Mouse (Mus musculus) heart, postnatal 0 days (tissue): Measurements from ENCODE around the gene Mlxipl. TPM values are rescaled to one million over a fixed set of nuclear protein-coding genes. Genes with fewer than 3 reads are reported as not detected.

Experiments used
- ATAC-seq: fragments of 200-750 bp; cut with Nextera tagmentation; 2 replicates; pipeline ENCODE4 v1.8.0; 2017; ENCODE audit warnings: low read depth, moderate number of reproducible peaks, moderate library complexity; ENCODE audit not compliant: insufficient read depth
- DNase-seq: peaks from one replicate; pipeline ENCODE4 v3.0.0-alpha.2; 2016; ENCODE audit warnings: low spot score
- H3K27ac ChIP-seq: fragments of 300-500 bp; sonication (generic); 2 replicates; pipeline ENCODE4 v1.5.1; 2014; ENCODE audit warnings: low read depth, mild to moderate bottlenecking
- H3K27me3 ChIP-seq: fragments of 300-500 bp; sonication (generic); 2 replicates; pipeline ENCODE4 v1.6.1; 2014; ENCODE audit warnings: low read length, mixed read lengths; ENCODE audit not compliant: control insufficient read depth, insufficient read depth
- H3K36me3 ChIP-seq: fragments of 300-500 bp; sonication (generic); replicated peaks from 2 replicates; pipeline ENCODE4 v1.6.1; 2014; ENCODE audit warnings: low read length, mixed read lengths; ENCODE audit not compliant: control insufficient read depth, insufficient read depth
- H3K4me1 ChIP-seq: fragments of 300-500 bp; sonication (generic); 2 replicates; pipeline ENCODE4 v1.6.1; 2014; ENCODE audit warnings: antibody characterized with exemption; ENCODE audit not compliant: control insufficient read depth, insufficient read depth
- H3K4me2 ChIP-seq: fragments of 300-500 bp; sonication (generic); 2 replicates; pipeline ENCODE4 v1.6.1; 2014; ENCODE audit warnings: low read depth, mild to moderate bottlenecking, low read length, moderate library complexity
- H3K4me3 ChIP-seq: fragments of 300-500 bp; sonication (generic); 2 replicates; pipeline ENCODE4 v1.5.1; 2014; ENCODE audit warnings: low read depth, low read length
- H3K9ac ChIP-seq: fragments of 300-500 bp; sonication (generic); replicated peaks from 2 replicates; pipeline ENCODE4 v1.6.1; 2014; ENCODE audit warnings: low read depth, low read length, mixed read lengths
- H3K9me3 ChIP-seq: fragments of 300-500 bp; sonication (generic); replicated peaks from 2 replicates; pipeline ENCODE4 v1.6.1; 2016; ENCODE audit warnings: low read length; ENCODE audit not compliant: control insufficient read depth
- CTCF ChIP-seq: IDR thresholded peaks from 2 replicates; pipeline ENCODE4 v1.5.1; 2016; ENCODE audit warnings: antibody characterized with exemption, control low read depth, low read depth
- EP300 ChIP-seq: IDR thresholded peaks from 2 replicates; pipeline ENCODE4 v1.6.1; 2016; ENCODE audit warnings: antibody characterized with exemption, low read depth
- WGBS: fragments of 180-500 bp; shearing (Covaris S2); extraction: QIAGEN DNeasy Blood & Tissue Kit; methylation state at CpG from one replicate; pipeline ENCODE4 v1.1.7; 2014; 5-methylcytosine and 5-hydroxymethylcytosine counted together
- polyA plus RNA-seq: library from polyadenylated mRNA; unstranded; fragments of >200 nt; fragmentation: Nextera tagmentation; extraction: Ambion mirVana; gene quantifications from 2 replicates; pipeline ENCODE4 v1.2.1, GENCODE M21; 2015
- total RNA-seq: library from RNA; depleted of rRNA; stranded (reverse); fragments of >200 nt; gene quantifications from 2 replicates; pipeline ENCODE4 v1.2.3, GENCODE M21; 2014; ENCODE audit warnings: low replicate concordance

Mlxipl gene
- total and polyA plus RNA-seq, 2 experiments from 2014 or later: 5.3 to 16.0 TPM

DNA sequence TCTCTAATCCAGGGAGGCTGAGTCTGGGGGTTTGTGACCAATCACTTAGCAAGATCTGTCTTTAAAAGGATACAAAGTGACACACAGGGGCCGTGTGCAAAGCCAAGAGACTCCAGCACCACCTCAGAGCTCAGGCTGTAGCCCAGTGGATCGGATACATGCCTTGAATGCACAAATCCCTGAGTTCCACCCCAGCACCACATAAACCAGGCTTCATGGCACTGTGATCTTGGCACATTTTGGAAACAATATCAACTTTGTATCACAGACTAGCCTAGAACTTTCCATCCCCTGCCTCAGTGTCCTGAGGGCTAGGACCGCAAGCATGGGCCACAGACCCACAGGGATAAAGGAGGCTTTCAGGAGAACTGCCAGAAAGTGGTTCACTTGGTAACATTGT is 23.7 kb upstream of the Mlxipl start:
- Histone ChIP-seq H3K4me1 (peaks cover 11% of the 10 kb centered on the region; the same call in 1 of the 2 replicates), H3K36me3 (peaks cover 12% of the 10 kb centered on the region; the same call in 1 of the 2 replicates), H3K27ac (no peak overlapping the region), H3K27me3 (no peaks in the 10 kb centered on the region), H3K4me2 (no peak overlapping the region), H3K9ac (no peak overlapping the region), H3K4me3 (no peak overlapping the region), H3K9me3 (no peaks in the 10 kb centered on the region)
- ATAC-seq: no peak
- no peak for TF ChIP-seq CTCF
- no peak for TF ChIP-seq EP300
- no peak for DNase-seq
- WGBS: 90% methylated on average over 3 of the region's 3 CpGs

DNA sequence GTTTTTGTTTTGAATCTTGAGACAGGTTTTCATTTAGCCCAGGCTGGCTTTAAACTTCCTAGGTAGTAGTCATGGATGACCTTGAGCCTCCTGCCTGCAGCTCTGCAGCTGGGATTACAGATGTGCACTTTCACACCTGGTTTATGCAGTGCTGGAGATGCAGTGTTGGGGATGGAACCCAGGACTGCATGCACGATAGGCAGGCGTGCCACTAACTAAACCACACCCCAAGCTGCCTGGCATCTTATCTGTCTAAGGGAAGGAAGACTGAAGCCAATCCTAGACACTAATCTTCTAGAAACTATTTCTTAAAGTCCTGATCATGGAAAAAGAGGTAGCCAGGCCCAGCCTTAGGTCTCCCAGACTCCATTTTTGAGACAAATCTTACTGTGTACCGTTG is 19.2 kb upstream of the Mlxipl start:
- Histone ChIP-seq H3K9ac (no peak overlapping the region), H3K9me3 (no peaks in the 10 kb centered on the region), H3K4me1 (no peaks in the 10 kb centered on the region), H3K36me3 (0 out of 2 replicates have a peak, but pooled peaks cover 9% of the 10 kb centered on the region), H3K4me2 (no peak overlapping the region), H3K4me3 (no peak overlapping the region), H3K27me3 (no peaks in the 10 kb centered on the region), H3K27ac (no peak overlapping the region)
- TF ChIP-seq EP300: no peak
- no peak for TF ChIP-seq CTCF
- ATAC-seq (no peak), DNase-seq (no peak)
- 79% methylated on average over 3 of the region's 3 CpGs for WGBS

DNA sequence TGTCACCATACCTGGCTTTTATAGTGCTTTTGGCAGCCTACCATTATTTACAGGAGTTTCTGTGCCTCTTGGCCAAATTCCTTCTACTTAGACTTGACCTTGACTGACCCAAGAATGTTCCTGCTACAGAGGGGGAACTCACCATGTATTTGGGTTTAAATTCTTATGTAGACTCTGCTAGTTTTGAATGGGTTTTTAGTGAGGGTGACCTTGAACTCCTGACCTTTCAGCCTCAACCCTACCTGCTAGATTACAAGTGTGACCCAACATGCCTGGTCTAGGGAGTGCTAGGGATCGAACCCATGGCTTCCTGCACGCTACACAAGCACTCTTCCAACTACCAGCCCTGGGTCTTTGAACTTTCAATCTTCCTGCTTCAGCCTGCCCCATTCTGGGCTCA is 17.6 kb upstream of the Mlxipl start:
- no peaks in the 10 kb centered on the region for H3K4me1 ChIP-seq
- no peak overlapping the region for H3K4me2 ChIP-seq
- 0 out of 2 replicates have a peak, but pooled peaks cover 3% of the 10 kb centered on the region for H3K36me3 ChIP-seq
- H3K27ac ChIP-seq: no peak overlapping the region
- no peaks in the 10 kb centered on the region for H3K9me3 ChIP-seq
- H3K27me3 ChIP-seq: no peaks in the 10 kb centered on the region
- no peak for TF ChIP-seq CTCF
- TF ChIP-seq EP300: no peak
- ATAC-seq (no peak), DNase-seq (no peak)
- H3K4me3 ChIP-seq: no peak overlapping the region
- no peak overlapping the region for H3K9ac ChIP-seq
- 91% methylated on average over 2 of the region's 2 CpGs for WGBS

DNA sequence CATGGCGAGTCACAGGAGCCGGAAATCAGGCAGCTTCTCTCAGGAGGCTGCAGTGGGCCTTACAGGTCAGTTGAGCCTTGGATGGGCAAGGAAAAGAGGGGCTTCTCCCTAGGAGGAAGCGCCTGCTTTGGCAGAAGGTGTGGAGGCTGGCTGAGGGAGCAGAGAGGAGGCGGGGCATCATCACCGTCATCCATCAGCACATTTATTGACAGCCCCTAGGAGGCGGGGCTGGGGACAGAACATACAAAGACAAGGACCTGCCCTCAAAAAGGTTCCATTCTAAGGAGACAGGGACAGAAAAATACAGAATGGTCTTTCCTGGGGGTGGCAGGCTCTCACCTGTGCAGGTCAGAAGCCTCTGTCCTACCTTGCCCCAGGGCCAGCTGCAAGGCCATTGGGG is 17.0 kb upstream of the Mlxipl start:
- 72% methylated on average over 6 of the region's 6 CpGs for WGBS
- Histone ChIP-seq H3K36me3 (no peaks in the 10 kb centered on the region), H3K4me3 (no peak overlapping the region), H3K27ac (no peak overlapping the region), H3K4me1 (no peaks in the 10 kb centered on the region), H3K9ac (no peak overlapping the region), H3K4me2 (no peak overlapping the region), H3K9me3 (no peaks in the 10 kb centered on the region), H3K27me3 (no peaks in the 10 kb centered on the region)
- no peak for TF ChIP-seq EP300
- TF ChIP-seq CTCF: no peak
- DNase-seq: no peak
- ATAC-seq: no peak

DNA sequence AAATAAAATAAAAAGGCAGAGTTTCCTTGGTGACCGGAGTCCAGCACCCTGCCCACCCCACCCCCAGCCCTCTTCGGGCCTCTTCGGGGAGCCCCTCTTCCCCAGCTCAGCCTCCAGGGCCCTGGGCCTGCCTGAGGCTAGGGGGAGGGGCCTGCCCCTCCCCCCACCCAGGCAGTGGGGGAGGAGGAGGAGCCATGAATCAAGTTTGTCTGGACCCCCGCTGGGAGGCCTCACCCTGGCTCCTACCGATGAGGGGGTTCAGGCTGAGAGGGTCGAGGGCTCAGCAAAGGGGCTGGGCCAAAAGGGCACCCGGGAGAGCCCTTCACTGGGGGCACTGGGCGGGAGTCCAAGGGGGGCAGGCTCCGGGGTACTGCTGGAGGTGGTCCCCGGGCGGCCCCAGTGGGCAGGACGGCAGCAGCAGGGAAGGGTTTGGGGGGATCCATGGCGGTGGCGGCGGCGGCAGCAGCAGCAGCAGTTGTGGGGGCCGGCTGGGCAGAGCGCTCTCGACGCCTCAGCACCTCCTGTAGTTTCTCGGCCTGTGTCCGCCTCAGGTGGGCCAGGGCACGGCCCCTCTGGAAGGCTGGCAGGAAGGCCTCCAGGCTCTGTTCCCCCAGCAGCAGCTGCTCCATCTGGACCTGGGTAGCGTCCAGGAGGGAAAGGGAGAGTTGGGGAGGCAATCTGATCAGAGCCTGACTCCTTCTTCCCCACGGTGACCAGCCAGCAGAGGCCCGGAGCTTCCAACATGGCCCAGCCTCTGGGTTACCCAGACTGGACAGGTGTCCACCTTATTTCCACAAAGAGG is 16.1 kb upstream of the Mlxipl start:
- H3K9me3 ChIP-seq: no peaks in the 10 kb centered on the region
- no peak for DNase-seq
- no peak overlapping the region for H3K4me2 ChIP-seq
- no peaks in the 10 kb centered on the region for H3K4me1 ChIP-seq
- ATAC-seq: no peak
- no peaks in the 10 kb centered on the region for H3K27me3 ChIP-seq
- no peak overlapping the region for H3K27ac ChIP-seq
- H3K36me3 ChIP-seq: no peaks in the 10 kb centered on the region
- no peak for TF ChIP-seq EP300
- TF ChIP-seq CTCF: no peak
- 39% methylated on average over 26 of the region's 26 CpGs for WGBS
- H3K9ac ChIP-seq: peak overlapping the region; percentile 33; the same call in 1 of the 2 replicates
- no peak overlapping the region for H3K4me3 ChIP-seq

DNA sequence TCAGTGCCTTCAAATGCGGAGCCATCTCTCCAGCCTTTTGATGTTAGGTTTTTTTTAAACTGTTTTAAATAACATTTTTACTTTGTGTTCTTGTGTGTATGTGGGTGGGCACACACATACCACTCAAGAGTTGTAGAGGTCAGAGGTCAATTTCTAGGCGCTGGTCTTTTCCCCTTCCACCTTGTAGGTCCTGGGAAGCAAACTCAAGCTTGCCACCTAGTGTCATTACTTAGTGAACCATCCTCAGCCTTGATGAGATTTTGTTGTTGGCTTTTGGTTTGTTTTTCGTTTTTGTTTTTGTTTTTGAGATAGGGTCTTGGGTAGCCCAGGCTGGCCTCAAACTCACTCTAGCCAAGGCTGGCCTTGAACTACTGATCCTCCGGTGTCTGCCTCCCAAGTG is 14.0 kb upstream of the Mlxipl start:
- 54% methylated on average over 4 of the region's 4 CpGs for WGBS
- DNase-seq: no peak

More for the DNA sequence above, 14.0 kb upstream of the Mlxipl start:
- Histone ChIP-seq H3K9me3 (no peaks in the 10 kb centered on the region), H3K4me3 (no peak overlapping the region), H3K9ac (no peak overlapping the region), H3K4me2 (no peak overlapping the region), H3K36me3 (no peaks in the 10 kb centered on the region), H3K4me1 (no peaks in the 10 kb centered on the region), H3K27ac (no peak overlapping the region), H3K27me3 (no peaks in the 10 kb centered on the region)
- no peak for ATAC-seq
- TF ChIP-seq EP300 (no peak), CTCF (peak; percentile 24; the same call in 1 of the 2 replicates)
